Mouse (Mus musculus) hindbrain, postnatal 0 days (tissue): ENCODE results near the gene Klf13. TPM values are rescaled to one million over a fixed set of nuclear protein-coding genes. Genes with fewer than 3 reads are reported as not detected.

ENCODE experiments used
- ATAC-seq: fragments of 200-750 bp; cut with Nextera tagmentation; 2 replicates; pipeline ENCODE4 v1.8.0; 2017; ENCODE audit warnings: mild to moderate bottlenecking, moderate TSS enrichment, moderate library complexity
- DNase-seq: peaks from one replicate; pipeline ENCODE4 v3.0.0-alpha.2; 2015; ENCODE audit warnings: low spot score
- H3K27ac ChIP-seq: fragments of 300-500 bp; sonication (generic); 2 replicates; pipeline ENCODE4 v1.5.1; 2014; ENCODE audit warnings: mild to moderate bottlenecking
- H3K27me3 ChIP-seq: fragments of 300-500 bp; sonication (generic); 2 replicates; pipeline ENCODE4 v1.6.1; 2014; ENCODE audit warnings: low read length, mixed read lengths; ENCODE audit not compliant: insufficient read depth
- H3K36me3 ChIP-seq: fragments of 300-500 bp; sonication (generic); 2 replicates; pipeline ENCODE4 v1.6.1; 2014; ENCODE audit warnings: low read length, mixed read lengths; ENCODE audit not compliant: insufficient read depth
- H3K4me1 ChIP-seq: fragments of 300-500 bp; sonication (generic); 2 replicates; pipeline ENCODE4 v1.6.1; 2014; ENCODE audit warnings: antibody characterized with exemption, low read length, mixed read lengths; ENCODE audit not compliant: insufficient read depth
- H3K4me2 ChIP-seq: fragments of 300-500 bp; sonication (generic); 2 replicates; pipeline ENCODE4 v1.6.1; 2014; ENCODE audit warnings: low read depth, mild to moderate bottlenecking, low read length, moderate library complexity, mixed read lengths
- H3K4me3 ChIP-seq: fragments of 300-500 bp; sonication (generic); 2 replicates; pipeline ENCODE4 v1.5.1; 2014; ENCODE audit warnings: low read length
- H3K9ac ChIP-seq: fragments of 300-500 bp; sonication (generic); replicated peaks from 2 replicates; pipeline ENCODE4 v1.6.1; 2014; ENCODE audit warnings: mild to moderate bottlenecking, low read length, moderate library complexity, mixed read lengths
- H3K9me3 ChIP-seq: fragments of 300-500 bp; sonication (generic); 2 replicates; pipeline ENCODE4 v1.6.1; 2016; ENCODE audit warnings: low read length, mixed read lengths
- CTCF ChIP-seq: IDR thresholded peaks from 2 replicates; pipeline ENCODE4 v1.5.1; 2016; ENCODE audit warnings: antibody characterized with exemption, control low read depth, low read depth
- WGBS: fragments of 180-500 bp; shearing (Covaris S2); extraction: QIAGEN DNeasy Blood & Tissue Kit; methylation state at CpG from one replicate; pipeline ENCODE4 v1.1.7; 2014; 5-methylcytosine and 5-hydroxymethylcytosine counted together
- polyA plus RNA-seq: library from polyadenylated mRNA; unstranded; fragments of >200 nt; fragmentation: Nextera tagmentation; extraction: Ambion mirVana; gene quantifications from 2 replicates; pipeline ENCODE4 v1.2.1, GENCODE M21; 2015
- total RNA-seq: library from RNA; depleted of rRNA; stranded (reverse); fragments of >200 nt; gene quantifications from 2 replicates; pipeline ENCODE4 v1.2.3, GENCODE M21; 2014

Gene Klf13
- total and polyA plus RNA-seq, 2 experiments from 2014 or later, result 26.9 to 34.0 TPM

GRCm38 (mm10) chr7:63950931-63951607 lies 12.4 kb upstream of the Klf13 start:
- no peak for TF ChIP-seq CTCF
- Histone ChIP-seq H3K36me3 (no peaks in the 10 kb centered on the region), H3K27ac (peak overlapping the region; percentile 41; the same call in 1 of the 2 replicates), H3K4me3 (no peak overlapping the region), H3K4me2 (no peak overlapping the region), H3K4me1 (no peaks in the 10 kb centered on the region), H3K27me3 (no peaks in the 10 kb centered on the region), H3K9me3 (no peaks in the 10 kb centered on the region), H3K9ac (no peak overlapping the region)
- peak; percentile 61 for DNase-seq
- peak; percentile 89 for ATAC-seq
- 48% methylated on average over 10 of the region's 10 CpGs for WGBS

DNA sequence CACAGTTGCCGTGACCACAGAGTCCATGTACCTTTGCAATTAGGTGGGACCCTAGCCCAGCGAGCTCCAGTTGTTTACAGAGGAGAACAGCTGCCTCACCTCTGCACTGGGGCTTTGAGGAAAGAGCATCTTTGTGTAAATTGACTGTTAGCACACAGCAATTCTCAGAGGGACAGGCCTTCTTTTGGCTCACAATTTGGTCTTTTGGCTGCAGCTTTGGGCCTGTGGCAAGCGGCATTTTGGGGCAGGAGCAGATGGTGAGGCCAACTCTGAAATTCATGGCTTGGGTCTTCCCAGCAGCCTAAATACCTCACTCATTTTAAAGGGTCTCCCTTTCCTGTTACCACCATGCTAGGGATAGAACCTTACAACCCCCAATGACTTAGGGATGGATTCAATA lies 10.5 kb upstream of the Klf13 start:
- Histone ChIP-seq H3K9ac (no peak overlapping the region), H3K27me3 (no peaks in the 10 kb centered on the region), H3K9me3 (no peaks in the 10 kb centered on the region), H3K4me2 (no peak overlapping the region), H3K4me3 (no peak overlapping the region), H3K27ac (no peak overlapping the region), H3K4me1 (no peaks in the 10 kb centered on the region), H3K36me3 (no peaks in the 10 kb centered on the region)
- DNase-seq, result no peak
- ATAC-seq, result no peak
- 74% methylated on average over 3 of the region's 3 CpGs for WGBS
- TF ChIP-seq CTCF, result no peak

DNA sequence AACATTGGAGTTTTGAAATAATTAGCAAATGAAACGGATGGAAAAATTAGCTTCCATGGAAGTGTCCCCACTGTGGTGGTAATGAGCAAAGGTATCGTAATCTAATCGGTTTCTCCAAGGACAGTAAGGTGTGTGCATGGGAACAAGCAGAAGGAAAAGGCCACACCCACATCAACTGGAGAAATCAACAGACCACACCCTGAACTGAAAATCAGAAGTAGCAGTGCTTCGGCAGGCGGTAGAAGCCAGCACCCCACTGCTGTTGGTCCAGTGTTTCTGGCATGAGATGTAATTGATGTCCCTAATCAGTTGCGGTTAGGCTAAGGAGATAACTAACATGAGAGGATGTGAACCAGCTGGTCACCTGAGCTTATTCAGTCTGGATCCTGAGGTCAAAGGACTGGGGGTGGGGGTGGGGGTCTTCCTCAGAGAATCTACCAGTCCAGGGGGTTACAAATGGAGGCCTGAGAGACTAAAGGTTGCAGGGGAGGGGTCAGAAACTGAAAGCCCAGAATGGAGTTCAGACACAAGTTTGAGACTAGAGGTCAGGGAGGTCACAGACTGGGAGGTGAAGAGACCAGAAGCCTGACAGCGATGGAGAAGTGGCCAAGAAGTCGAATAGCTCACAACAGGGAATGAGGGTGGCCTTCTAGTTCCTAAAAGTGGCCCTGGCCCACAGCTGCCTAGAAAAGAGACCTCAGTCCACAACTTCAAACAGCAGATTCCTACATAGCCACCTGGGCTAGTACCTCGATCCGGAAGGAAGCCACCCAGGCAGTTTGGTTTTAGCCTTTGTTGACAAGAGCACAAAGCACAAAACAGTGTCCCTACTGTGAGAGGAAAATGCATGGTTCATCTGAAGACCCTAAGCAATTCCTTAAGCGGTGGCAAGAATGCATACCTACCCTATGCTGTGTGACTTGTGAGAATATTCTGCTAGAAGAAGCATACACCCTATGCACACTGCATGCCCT lies 9.1 kb upstream of the Klf13 start:
- WGBS, result 53% methylated on average over 11 of the region's 11 CpGs
- Histone ChIP-seq H3K4me3 (no peak overlapping the region), H3K4me2 (no peak overlapping the region), H3K4me1 (no peaks in the 10 kb centered on the region), H3K27me3 (no peaks in the 10 kb centered on the region), H3K9ac (no peak overlapping the region), H3K9me3 (no peaks in the 10 kb centered on the region), H3K36me3 (no peaks in the 10 kb centered on the region), H3K27ac (no peak overlapping the region)
- no peak for ATAC-seq
- no peak for TF ChIP-seq CTCF
- DNase-seq, result no peak

DNA sequence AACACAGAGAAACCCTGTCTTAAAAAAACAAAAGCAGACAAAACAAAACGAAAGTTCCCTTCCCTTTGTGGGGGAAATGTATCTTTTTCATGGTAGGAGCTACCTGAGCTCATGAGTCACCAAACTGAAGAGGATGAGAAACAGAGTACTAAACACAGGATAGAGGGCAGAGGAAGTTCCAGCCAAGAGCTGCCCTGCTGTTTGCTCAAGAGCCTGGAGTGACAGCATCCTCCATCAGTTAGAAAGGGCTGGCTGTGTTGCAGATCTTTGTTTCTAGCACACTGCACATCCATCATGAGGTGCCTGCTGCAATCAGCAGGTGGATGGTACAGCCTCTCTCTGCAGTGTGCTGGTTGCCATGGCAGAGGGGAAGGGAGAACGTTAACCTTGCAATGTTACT lies 5.2 kb upstream of the Klf13 start:
- H3K9me3 ChIP-seq, result no peaks in the 10 kb centered on the region
- H3K4me1 ChIP-seq, result peaks cover 6% of the 10 kb centered on the region
- ATAC-seq (no peak), DNase-seq (no peak)
- H3K36me3 ChIP-seq, result no peaks in the 10 kb centered on the region
- no peak overlapping the region for H3K4me2 ChIP-seq
- no peak overlapping the region for H3K9ac ChIP-seq
- no peak overlapping the region for H3K27ac ChIP-seq
- H3K4me3 ChIP-seq, result no peak overlapping the region
- H3K27me3 ChIP-seq, result no peaks in the 10 kb centered on the region
- WGBS, result 31% methylated on average over 2 of the region's 2 CpGs
- no peak for TF ChIP-seq CTCF

GRCm38 (mm10) chr7:63941501-63941900 lies 2.8 kb upstream of the Klf13 start:
- H3K9ac ChIP-seq, result no peak overlapping the region
- no peak for TF ChIP-seq CTCF
- no peak for ATAC-seq

GRCm38 (mm10) chr7:63941050-63941449 lies 2.3 kb upstream of the Klf13 start:
- no peaks in the 10 kb centered on the region for H3K36me3 ChIP-seq
- H3K4me1 ChIP-seq, result peaks cover 8% of the 10 kb centered on the region
- no peak overlapping the region for H3K9ac ChIP-seq
- H3K27me3 ChIP-seq, result no peaks in the 10 kb centered on the region
- no peaks in the 10 kb centered on the region for H3K9me3 ChIP-seq
- H3K4me2 ChIP-seq, result no peak overlapping the region
- no peak for TF ChIP-seq CTCF
- DNase-seq, result no peak
- no peak overlapping the region for H3K4me3 ChIP-seq
- WGBS, result 82% methylated on average over 3 of the region's 3 CpGs
- no peak overlapping the region for H3K27ac ChIP-seq
- no peak for ATAC-seq

More at GRCm38 (mm10) chr7:63941501-63941900, 2.8 kb upstream of the Klf13 start:
- 86% methylated on average over 4 of the region's 4 CpGs for WGBS
- Histone ChIP-seq H3K27ac (no peak overlapping the region), H3K4me2 (no peak overlapping the region), H3K9me3 (no peaks in the 10 kb centered on the region), H3K4me1 (peaks cover 6% of the 10 kb centered on the region), H3K36me3 (no peaks in the 10 kb centered on the region), H3K27me3 (no peaks in the 10 kb centered on the region), H3K4me3 (no peak overlapping the region)
- DNase-seq, result no peak

DNA sequence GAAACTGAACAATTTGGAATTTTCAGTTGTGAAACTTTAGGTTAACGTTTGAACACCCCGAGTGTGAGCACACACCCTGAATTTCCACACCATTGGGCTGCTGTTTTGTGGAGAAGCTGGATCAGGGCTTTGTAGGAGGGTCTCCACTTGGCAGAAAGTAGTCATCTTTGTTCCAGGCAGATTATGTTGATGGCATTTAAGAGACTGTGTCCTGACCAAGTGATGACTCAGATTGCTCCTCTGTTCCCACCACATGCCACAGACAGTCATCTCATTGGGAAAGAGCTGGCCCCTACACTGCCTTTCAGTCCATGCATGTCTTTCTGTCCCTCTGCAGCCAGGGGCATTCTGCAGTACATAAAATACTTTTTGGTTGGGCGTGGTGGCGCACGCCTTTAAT lies 1.6 kb upstream of the Klf13 start:
- DNase-seq (no peak), ATAC-seq (no peak)
- Histone ChIP-seq H3K9me3 (no peaks in the 10 kb centered on the region), H3K9ac (no peak overlapping the region), H3K36me3 (no peaks in the 10 kb centered on the region), H3K27me3 (no peaks in the 10 kb centered on the region), H3K4me1 (peaks cover 15% of the 10 kb centered on the region), H3K4me2 (no peak overlapping the region), H3K4me3 (no peak overlapping the region), H3K27ac (peak overlapping the region; percentile 96; the same call in 1 of the 2 replicates)
- 90% methylated on average over 5 of the region's 5 CpGs for WGBS
- TF ChIP-seq CTCF, result no peak
